Mouse (Mus musculus): ENCODE results near the gene Scrn1.

The Scrn1 gene

DNA sequence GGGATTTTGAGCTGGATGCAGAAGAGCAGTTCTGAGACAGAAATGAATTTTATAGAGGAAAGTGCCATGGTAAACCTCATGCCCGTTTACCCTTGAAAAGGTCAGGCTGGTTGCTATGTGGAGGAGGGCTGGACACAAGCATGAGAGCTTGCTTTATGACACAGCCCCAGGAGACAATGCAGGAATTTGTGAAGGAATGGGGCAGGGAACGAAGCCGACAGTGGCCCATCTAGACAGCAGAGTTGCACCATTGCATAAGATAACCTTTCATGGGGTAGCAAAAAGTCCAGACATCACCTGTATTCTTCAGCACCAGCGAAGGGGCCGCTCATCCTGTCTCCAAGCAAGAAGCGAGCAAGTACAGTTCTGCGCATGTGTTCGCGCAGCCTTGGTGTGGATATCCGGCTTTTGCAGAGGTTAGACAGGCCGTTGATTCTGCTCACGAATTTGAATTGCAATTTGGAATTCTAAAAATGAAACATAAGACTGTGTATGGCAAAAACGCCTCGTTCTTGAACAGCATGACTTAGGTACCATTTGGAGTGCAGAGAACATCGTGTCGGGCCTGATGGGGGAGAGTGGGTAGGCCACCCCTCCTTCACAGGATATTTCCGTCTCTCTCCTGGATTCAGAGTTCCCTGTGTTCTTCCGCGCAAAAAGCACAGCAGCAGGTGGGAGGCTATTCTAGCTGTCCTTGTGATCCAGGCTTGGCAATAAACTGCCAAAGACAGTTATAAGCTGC, 90.2 kb downstream of the Scrn1 start:
- peak; percentile 70 to 88 for DNase-seq (ENCODE audit: low spot score in 2 of 2)

DNA sequence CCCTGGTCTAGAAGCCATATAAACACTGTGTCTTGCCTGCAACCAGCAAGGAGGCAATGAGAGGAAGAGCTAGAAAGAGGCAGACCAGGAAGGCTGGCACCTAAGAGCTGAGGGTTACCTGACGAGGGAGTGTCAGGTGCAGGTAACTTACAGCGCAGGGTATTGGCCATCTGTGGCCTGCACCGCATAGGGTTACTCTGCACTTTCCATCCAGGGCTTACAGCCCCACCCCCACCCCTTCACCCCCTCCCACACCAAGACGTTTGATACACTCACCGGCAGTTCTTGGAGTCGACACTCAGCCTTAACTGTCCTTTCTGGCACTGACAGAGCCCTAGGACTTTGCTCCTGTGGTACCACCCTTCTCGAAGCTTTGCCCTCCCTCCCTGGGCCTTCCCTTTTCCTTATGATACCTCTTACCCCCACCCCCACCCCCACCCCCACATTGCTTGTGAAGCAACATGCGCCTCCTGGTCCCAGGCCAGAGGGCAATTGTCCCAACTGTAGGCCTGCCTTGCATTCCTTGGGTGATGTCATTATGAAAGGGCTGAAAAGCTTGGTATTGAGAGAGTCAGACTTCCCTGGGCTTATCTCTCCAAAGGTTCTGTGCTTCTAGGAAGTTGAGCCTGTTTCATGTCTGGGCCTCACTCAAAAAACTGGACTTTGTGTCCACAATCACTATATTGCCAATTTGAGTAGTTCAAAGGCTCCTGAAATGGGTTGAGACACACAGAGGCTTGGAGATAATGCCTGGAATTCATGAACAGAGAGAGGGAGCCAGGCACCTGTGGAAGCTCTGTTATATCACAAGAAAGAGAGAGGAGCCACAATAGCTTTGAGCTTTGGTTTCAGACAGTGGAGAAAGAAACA, 93.2 kb downstream of the Scrn1 start:
- DNase-seq (ENCODE audit: low spot score in 2 of 2), result no peak

DNA sequence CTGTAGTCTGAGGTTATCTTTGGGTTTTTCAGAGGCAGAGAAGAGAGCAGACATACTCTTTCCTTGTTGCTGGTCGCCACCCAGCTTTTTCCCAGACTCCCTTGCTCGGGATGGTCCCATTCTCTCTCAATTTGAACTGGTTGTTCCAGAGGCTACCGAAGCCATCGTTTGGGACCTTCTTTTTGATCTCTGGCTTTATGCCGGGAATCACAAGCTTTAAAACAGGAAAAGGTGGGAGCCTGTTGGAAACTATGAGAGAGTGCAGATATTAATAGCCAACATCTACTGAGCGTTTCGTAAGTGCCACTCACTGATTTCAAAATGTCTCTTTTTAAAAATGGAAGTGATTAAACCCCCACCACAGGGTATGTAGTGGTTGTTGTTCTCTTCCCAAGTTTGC, 94.4 kb downstream of the Scrn1 start:
- DNase-seq (ENCODE audit: low spot score in 2 of 2), result no peak

DNA sequence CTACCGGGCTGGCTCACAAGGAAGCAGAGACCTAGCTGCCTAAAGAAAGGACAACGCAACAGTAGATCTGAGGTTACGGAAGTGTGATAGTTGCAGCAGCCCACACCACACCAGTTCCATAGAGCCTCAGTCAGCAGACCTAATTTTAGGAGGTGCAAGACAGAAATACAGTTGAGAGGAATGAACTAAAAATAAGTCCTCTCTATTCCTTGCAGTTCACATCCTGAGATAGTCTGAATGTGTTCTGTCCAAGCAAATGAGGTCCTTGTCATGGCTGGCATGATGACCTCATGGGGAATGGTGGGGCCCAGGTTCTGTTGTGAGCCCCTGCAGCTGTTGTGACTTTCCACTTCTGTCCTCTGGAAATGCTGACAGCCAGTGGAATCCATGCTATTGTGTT, 98.9 kb downstream of the Scrn1 start:
- DNase-seq (ENCODE audit: low spot score in 2 of 2), result no peak

DNA sequence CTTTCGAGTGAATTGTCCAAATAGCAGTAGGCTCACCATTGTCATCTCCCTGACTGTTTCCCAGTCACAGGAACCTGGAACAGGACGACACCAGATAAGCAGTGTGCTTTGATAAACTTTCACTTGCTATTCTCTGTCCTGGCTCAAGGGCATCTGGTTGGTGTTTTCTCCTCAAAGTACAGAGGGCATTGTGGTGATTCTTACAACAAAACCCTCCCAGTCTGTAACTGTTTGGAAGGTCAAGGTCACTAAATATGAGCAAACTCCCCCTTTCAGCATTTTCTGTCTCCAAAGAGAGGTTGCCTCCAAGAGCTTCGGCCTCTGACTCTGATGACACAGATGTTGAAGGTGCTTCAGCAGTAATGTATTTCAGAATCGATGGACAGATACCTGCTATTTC, 101.4 kb downstream of the Scrn1 start:
- no peak for DNase-seq (ENCODE audit: low spot score in 2 of 2)

DNA sequence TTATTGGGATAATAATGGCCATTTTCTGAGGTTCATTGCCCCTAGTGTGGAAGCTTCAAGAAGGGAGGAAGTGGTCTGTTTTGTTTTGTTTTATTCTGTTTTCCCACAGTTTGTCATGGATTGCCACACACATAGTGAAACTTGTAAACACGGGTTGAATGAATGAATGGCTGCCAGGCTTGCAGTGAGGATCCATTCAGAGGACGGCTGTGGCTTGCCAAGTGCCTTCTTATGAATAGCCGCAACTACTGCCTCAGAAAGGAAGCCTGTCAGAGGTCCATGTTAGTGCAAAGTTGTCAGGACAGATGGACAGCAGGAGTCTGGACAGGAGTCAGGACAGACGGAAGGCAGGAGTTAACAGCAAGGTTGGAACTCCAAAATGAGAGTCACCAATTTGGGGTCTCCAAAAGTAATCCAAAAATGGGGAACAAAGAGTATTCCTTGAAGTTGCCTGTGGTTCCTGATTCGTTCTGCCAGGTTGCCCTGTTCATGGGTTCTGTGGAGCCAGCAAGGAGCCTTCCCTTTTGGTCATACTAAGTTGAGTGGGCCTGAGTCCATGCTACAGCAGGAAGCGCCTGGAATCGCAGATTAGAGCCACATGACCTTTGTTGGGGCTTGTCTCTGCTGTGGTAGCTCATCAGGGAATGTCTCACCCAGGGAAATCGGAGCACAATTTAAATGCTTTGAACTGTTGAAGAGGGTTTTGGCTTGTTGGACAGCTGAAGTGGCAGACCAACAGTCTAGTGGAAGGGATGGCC, 102.4 kb downstream of the Scrn1 start:
- DNase-seq (ENCODE audit: low spot score in 2 of 2), result no peak

DNA sequence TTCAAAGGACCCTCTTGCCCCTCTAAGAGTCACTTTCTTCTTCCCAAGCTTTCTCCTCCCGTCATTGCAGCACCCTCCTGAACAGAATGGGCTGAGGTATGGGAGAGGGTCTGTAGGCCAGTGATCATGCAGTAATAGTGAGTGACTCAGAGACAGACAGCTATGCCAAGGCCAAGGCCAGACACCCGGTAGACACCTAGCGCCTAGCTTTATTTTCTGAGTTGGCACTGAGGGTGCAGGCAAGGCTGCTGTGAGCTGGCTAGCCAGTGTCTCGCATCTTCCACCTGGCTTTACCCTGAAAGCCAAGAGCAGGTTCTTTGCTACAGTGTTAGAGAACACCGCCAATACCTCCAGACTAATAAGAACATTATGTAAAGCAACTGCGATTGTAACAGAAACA, 103.5 kb downstream of the Scrn1 start:
- no peak for DNase-seq (ENCODE audit: low spot score in 2 of 2)

DNA sequence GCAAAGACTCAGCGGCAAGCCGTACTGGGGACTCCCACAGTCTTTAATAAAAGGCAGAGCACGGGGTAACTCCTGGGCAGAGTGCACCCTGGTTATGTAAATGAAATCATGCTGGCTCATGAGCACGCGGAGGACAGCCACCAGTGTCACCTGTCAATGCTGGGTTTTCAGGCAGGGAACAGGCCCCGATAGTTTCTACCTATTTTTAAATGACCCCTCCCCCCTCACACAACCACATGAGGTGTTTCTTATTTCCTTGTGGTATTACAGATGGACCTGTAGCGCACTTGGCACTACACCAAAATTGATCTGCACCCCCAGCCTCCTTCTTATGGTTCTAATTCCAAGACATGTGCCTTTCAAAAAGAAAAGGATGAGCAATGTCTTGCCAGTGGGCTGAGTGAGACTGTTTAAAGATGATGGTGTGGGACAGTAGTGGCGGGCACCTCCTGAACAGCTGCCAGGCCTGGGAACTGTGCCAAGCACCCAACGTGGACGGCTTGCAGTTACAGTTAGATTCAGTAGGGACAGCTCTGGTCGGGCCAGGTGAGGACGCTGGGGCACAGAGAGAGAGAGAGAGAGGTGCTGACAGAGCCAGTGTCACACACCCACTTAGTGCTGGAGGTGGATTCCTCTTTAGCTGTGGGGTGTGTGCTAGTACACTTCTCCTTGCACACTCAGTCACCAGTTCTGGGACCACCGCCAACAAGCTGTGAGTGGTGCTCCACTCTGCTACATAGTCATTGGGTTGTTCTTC, 105.2 kb downstream of the Scrn1 start:
- DNase-seq (ENCODE audit: low spot score in 2 of 2), result peak; percentile 67 to 70

DNA sequence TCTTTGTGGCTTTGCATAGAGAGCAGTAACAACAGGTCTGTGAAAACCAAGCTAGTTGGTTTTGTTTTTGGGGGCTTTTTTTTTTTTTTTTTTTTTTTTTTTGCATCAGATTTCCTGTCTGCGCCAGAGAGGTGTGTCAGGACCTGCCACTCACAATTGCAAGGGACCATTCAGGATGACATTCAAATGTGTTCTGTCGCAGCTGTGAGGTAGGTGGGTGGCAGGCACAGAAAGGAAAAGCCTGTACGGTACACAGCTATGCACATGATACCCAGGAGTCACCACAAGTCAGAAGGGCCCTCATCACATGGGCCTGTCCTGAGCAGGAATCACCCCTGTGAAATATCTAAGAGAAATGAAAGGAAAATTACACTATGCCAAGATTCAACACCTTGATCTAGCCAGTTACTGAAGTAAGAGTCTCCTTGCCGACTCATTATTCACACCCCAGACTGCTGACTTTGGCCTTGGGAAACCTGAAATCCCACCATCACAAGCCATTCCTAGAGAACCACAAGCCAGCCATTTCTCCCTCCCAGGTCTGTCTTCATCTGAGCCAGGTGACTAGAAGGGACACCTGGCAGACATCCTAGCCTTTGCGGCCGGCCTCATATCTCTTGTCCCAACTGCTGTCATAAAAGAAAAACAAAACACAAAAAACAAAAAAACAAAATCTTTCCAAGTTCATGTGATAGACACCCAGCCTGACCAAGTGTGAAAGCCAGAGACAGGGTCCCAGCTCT, 105.9 kb downstream of the Scrn1 start:
- DNase-seq (ENCODE audit: low spot score in 2 of 2), result no peak

DNA sequence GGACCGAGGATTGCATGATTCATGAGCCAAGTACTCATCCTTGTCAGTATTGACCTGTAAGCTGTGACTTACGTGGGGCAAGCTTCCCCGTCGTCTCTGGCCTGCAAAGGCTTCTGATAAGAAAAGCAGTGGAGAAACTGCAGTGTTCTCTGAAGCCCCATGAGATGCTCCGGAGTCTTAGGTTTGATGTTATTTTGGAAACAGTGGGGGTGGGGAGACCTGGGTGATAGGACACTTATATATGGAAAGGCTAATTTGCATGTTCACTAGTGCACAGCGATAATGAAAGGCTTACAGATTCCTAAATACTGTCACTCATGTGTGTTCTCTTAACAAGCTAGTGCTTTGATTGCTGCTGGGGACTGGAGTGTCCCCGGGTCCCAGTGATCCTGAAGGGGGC, 106.6 kb downstream of the Scrn1 start:
- DNase-seq (ENCODE audit: low spot score in 2 of 2), result no peak

Data from right cerebral cortex, postnatal 36 days (tissue).